Mouse (Mus musculus) lung, embryonic 16.5 days (tissue): ENCODE data around the gene Nceh1. TPM values are rescaled to one million over a fixed set of nuclear protein-coding genes. Genes with fewer than 3 reads are reported as not detected.

ENCODE experiments used
- ATAC-seq: fragments of 200-750 bp; cut with Nextera tagmentation; 2 replicates; pipeline ENCODE4 v1.8.0; 2017; ENCODE audit warnings: low read depth, mild to moderate bottlenecking, moderate library complexity
- H3K27ac ChIP-seq: fragments of 300-500 bp; sonication (generic); 2 replicates; pipeline ENCODE4 v1.5.1; 2014; ENCODE audit warnings: mild to moderate bottlenecking, control low read depth, low read length
- H3K27me3 ChIP-seq: fragments of 300-500 bp; sonication (generic); 2 replicates; pipeline ENCODE4 v1.6.1; 2014; ENCODE audit warnings: low read depth, low read length, mixed read lengths; ENCODE audit not compliant: control insufficient read depth, insufficient read depth
- H3K36me3 ChIP-seq: fragments of 300-500 bp; sonication (generic); 2 replicates; pipeline ENCODE4 v1.6.1; 2014; ENCODE audit warnings: low read length; ENCODE audit not compliant: control insufficient read depth, insufficient read depth
- H3K4me1 ChIP-seq: fragments of 300-500 bp; sonication (generic); replicated peaks from 2 replicates; pipeline ENCODE4 v1.6.1; 2014; ENCODE audit warnings: low read length, mixed read lengths; ENCODE audit not compliant: control insufficient read depth, insufficient read depth
- H3K4me2 ChIP-seq: fragments of 300-500 bp; sonication (generic); 2 replicates; pipeline ENCODE4 v1.6.1; 2014; ENCODE audit warnings: low read depth, low read length, control low read depth
- H3K4me3 ChIP-seq: fragments of 300-500 bp; sonication (generic); 2 replicates; pipeline ENCODE4 v1.5.1; 2014; ENCODE audit warnings: mild to moderate bottlenecking, low read length, control low read depth
- H3K9ac ChIP-seq: fragments of 300-500 bp; sonication (generic); 2 replicates; pipeline ENCODE4 v1.6.1; 2014; ENCODE audit warnings: low read length, control low read depth
- H3K9me3 ChIP-seq: fragments of 300-500 bp; sonication (generic); 2 replicates; pipeline ENCODE4 v1.6.1; 2016; ENCODE audit warnings: low read length; ENCODE audit not compliant: control insufficient read depth
- WGBS: fragments of 180-500 bp; shearing (Covaris S2); extraction: QIAGEN DNeasy Blood & Tissue Kit; methylation state at CpG from one replicate; pipeline ENCODE4 v1.1.7; 2014; 5-methylcytosine and 5-hydroxymethylcytosine counted together
- polyA plus RNA-seq: library from polyadenylated mRNA; unstranded; fragments of >200 nt; fragmentation: Nextera tagmentation; extraction: Ambion mirVana; gene quantifications from 2 replicates; pipeline ENCODE4 v1.2.1, GENCODE M21; 2015

The Nceh1 gene
- polyA plus RNA-seq, result 9.6 and 10.1 TPM in 2 replicates

GRCm38 (mm10) chr3:27182733-27183600, at the start of gene Nceh1:
Gene Nceh1, plus strand, starts transcription at chr3:27182965.
- Histone ChIP-seq H3K9me3 (no peaks in the 10 kb centered on the region), H3K27ac (no peak within 1 kb of the TSS), H3K27me3 (no peaks in the 10 kb centered on the region), H3K4me3 (peak within 1 kb of the TSS; percentile 72), H3K9ac (peak within 1 kb of the TSS; percentile 73), H3K4me1 (peaks cover 3% of the 10 kb centered on the region; the same call in 1 of the 2 replicates), H3K4me2 (peak within 1 kb of the TSS; percentile 99), H3K36me3 (no peaks in the 10 kb centered on the region)
- under 1% methylated on average over 54 of the region's 54 CpGs for WGBS
- peak; percentile 98 for ATAC-seq

DNA sequence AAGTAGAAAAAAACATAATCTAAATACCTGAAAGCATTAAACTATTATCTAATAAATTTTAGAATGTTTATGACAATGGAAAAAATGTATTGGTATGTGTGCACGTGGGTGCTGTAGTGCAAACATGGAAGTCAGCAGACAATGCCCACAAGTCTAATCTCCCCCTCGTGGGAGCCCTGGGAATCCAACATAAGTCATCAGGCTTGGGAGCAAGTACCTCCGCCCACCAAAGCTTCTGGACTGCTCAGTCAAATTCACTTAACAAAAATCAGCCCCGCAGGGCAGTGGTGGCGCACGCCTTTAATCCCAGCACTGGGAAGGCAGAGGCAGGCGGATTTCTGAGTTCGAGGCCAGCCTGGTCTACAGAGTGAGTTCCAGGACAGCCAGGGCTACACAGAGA, 42.7 kb upstream of the Nceh1 start:
- no peaks in the 10 kb centered on the region for H3K4me1 ChIP-seq
- ATAC-seq, result no peak
- H3K27ac ChIP-seq, result no peak overlapping the region
- H3K9me3 ChIP-seq, result no peaks in the 10 kb centered on the region
- H3K4me3 ChIP-seq, result no peak overlapping the region
- 86% methylated on average over 8 of the region's 8 CpGs for WGBS
- H3K27me3 ChIP-seq, result no peaks in the 10 kb centered on the region
- no peak overlapping the region for H3K4me2 ChIP-seq
- H3K36me3 ChIP-seq, result peaks cover 64% of the 10 kb centered on the region
- H3K9ac ChIP-seq, result no peak overlapping the region

GRCm38 (mm10) chr3:27143570-27143969, 39.2 kb upstream of the Nceh1 start:
- Histone ChIP-seq H3K27ac (no peak overlapping the region), H3K27me3 (no peaks in the 10 kb centered on the region), H3K9me3 (no peaks in the 10 kb centered on the region), H3K4me3 (no peak overlapping the region), H3K4me2 (no peak overlapping the region), H3K9ac (no peak overlapping the region), H3K36me3 (peaks cover 47% of the 10 kb centered on the region), H3K4me1 (no peaks in the 10 kb centered on the region)
- WGBS, result 90% methylated on average over 7 of the region's 7 CpGs
- ATAC-seq, result no peak

DNA sequence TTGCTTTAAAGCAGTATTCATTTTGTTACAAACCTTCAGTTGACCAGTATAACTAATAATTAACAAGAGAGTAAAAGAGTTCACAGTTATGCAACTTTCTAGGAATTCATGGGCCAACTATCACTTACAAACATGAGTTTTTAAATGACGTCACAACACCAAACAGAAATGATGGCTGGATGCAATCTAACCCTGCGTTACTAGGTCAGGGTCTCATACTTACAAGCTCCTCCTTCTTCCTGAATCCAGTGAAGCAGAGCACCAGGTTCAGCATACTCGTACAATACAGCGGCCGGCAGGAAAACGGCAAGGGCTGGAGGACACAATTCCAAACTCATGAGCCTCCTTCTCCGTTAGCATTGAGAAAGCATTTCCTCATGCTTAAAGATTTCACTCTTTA, 37.0 kb upstream of the Nceh1 start:
- Histone ChIP-seq H3K36me3 (peaks cover 45% of the 10 kb centered on the region), H3K9ac (no peak overlapping the region), H3K4me2 (no peak overlapping the region), H3K4me1 (no peaks in the 10 kb centered on the region), H3K27me3 (no peaks in the 10 kb centered on the region), H3K4me3 (no peak overlapping the region), H3K27ac (no peak overlapping the region), H3K9me3 (no peaks in the 10 kb centered on the region)
- ATAC-seq, result no peak
- 83% methylated on average over 7 of the region's 7 CpGs for WGBS

DNA sequence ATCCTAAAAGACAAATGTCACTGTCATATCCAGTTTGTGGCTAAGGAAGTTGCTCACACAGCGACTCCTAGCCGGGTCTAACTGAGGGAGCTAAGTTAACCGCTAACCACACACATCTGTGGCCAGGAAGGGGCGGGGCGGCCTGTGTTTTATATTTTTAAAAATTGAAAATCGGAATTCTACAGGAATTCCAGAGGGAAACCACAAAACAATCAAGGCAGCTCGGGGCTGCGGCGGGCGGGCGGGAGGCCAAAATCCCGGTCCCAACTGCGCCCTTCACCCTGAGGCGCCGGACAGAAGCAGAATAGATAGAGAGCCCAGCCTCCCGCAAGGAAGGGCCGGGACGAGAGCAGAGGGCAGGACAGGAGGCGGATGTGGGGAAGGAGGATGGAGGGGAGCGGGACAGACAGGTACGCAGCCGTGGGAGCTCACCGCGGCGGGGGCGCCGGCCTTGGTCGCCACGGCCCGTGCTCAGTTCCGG, 29.5 kb upstream of the Nceh1 start:
- peak; percentile 32 for ATAC-seq
- peak overlapping the region; percentile 93 for H3K4me3 ChIP-seq
- peaks cover 21% of the 10 kb centered on the region for H3K4me1 ChIP-seq
- no peaks in the 10 kb centered on the region for H3K9me3 ChIP-seq
- WGBS, result 0% methylated on average over 29 of the region's 31 CpGs
- no peaks in the 10 kb centered on the region for H3K27me3 ChIP-seq
- H3K36me3 ChIP-seq, result peaks cover 7% of the 10 kb centered on the region
- peak overlapping the region; percentile 93 for H3K27ac ChIP-seq
- peak overlapping the region; percentile 60 for H3K4me2 ChIP-seq
- H3K9ac ChIP-seq, result peak overlapping the region; percentile 90

- under 1% methylated on average over 37 of the region's 37 CpGs for WGBS
- Histone ChIP-seq H3K4me1 (peaks cover 21% of the 10 kb centered on the region), H3K27me3 (no peaks in the 10 kb centered on the region), H3K9ac (peak within 1 kb of the TSS; percentile 90), H3K36me3 (peaks cover 5% of the 10 kb centered on the region), H3K27ac (peak within 1 kb of the TSS; percentile 93), H3K9me3 (no peaks in the 10 kb centered on the region), H3K4me3 (peak within 1 kb of the TSS; percentile 93), H3K4me2 (peak within 1 kb of the TSS; percentile 60)
- ATAC-seq, result peak; percentile 96
Measured at GRCm38 (mm10) chr3:27153701-27154209, 29.0 kb upstream of the Nceh1 start, which contains the start of gene Ect2. Gene Ect2, minus strand, starts transcription at chr3:27153878.

GRCm38 (mm10) chr3:27154280-27154679, 28.5 kb upstream of the Nceh1 start:
- Histone ChIP-seq H3K27ac (peak overlapping the region; percentile 93), H3K4me2 (peak overlapping the region; percentile 55), H3K4me3 (peak overlapping the region; percentile 93), H3K36me3 (peaks cover 5% of the 10 kb centered on the region), H3K9ac (peak overlapping the region; percentile 90), H3K4me1 (peaks cover 21% of the 10 kb centered on the region), H3K27me3 (no peaks in the 10 kb centered on the region), H3K9me3 (no peaks in the 10 kb centered on the region)
- WGBS, result 57% methylated on average over 2 of the region's 2 CpGs
- ATAC-seq, result peak; percentile 6; the same call in 1 of the 2 replicates

GRCm38 (mm10) chr3:27155051-27155855, 27.5 kb upstream of the Nceh1 start:
- Histone ChIP-seq H3K36me3 (peaks cover under 1% of the 10 kb centered on the region; the same call in 1 of the 2 replicates), H3K9me3 (no peaks in the 10 kb centered on the region), H3K4me2 (no peak overlapping the region), H3K27ac (peak overlapping the region; percentile 93), H3K9ac (no peak overlapping the region), H3K4me1 (peaks cover 21% of the 10 kb centered on the region), H3K4me3 (no peak overlapping the region), H3K27me3 (no peaks in the 10 kb centered on the region)
- ATAC-seq, result peak; percentile 42
- WGBS, result 23% methylated on average over 6 of the region's 6 CpGs
